Mouse (Mus musculus) MEL-GATA-1-ER (cell line): ENCODE measurements around the gene Kcnma1.

ENCODE experiments used
- DNase-seq: peaks from one replicate; pipeline ENCODE4 v3.0.0-alpha.2; 2012; ENCODE audit warnings: low read depth; ENCODE audit errors: extremely low read depth

Gene Kcnma1

GRCm38 (mm10) chr14:23531735-23532525 lies 482.4 kb downstream of the Kcnma1 start:
- no peak for DNase-seq

GRCm38 (mm10) chr14:23529720-23530119 lies 484.6 kb downstream of the Kcnma1 start:
- peak; percentile 2 for DNase-seq

- no peak for DNase-seq
These were observed 485.1 kb downstream of the Kcnma1 start for GRCm38 (mm10) chr14:23529229-23529628.

- no peak for DNase-seq
These were observed 488.4 kb downstream of the Kcnma1 start for GRCm38 (mm10) chr14:23525910-23526309.

- DNase-seq: no peak
These were observed 490.3 kb downstream of the Kcnma1 start for GRCm38 (mm10) chr14:23523825-23524491.

- DNase-seq: no peak
These were observed 491.6 kb downstream of the Kcnma1 start for GRCm38 (mm10) chr14:23522606-23523159.

GRCm38 (mm10) chr14:23521080-23521684 lies 493.1 kb downstream of the Kcnma1 start:
- DNase-seq: no peak

- no peak for DNase-seq
These were observed 496.9 kb downstream of the Kcnma1 start for GRCm38 (mm10) chr14:23517374-23517773.

GRCm38 (mm10) chr14:23509792-23510191 lies 504.5 kb downstream of the Kcnma1 start:
- DNase-seq: no peak

- no peak for DNase-seq
These were observed 512.0 kb downstream of the Kcnma1 start for GRCm38 (mm10) chr14:23502236-23502790.

- no peak for DNase-seq
These were observed 517.5 kb downstream of the Kcnma1 start for GRCm38 (mm10) chr14:23496801-23497200.

- DNase-seq: no peak
These were observed 518.0 kb downstream of the Kcnma1 start for GRCm38 (mm10) chr14:23496236-23496740.

- no peak for DNase-seq
These were observed 519.8 kb downstream of the Kcnma1 start for GRCm38 (mm10) chr14:23494496-23494800.

- DNase-seq: no peak
These were observed 520.4 kb downstream of the Kcnma1 start for GRCm38 (mm10) chr14:23493750-23494495.

GRCm38 (mm10) chr14:23492581-23493360 lies 521.5 kb downstream of the Kcnma1 start:
- no peak for DNase-seq

GRCm38 (mm10) chr14:23491359-23491758 lies 522.9 kb downstream of the Kcnma1 start:
- DNase-seq: no peak

GRCm38 (mm10) chr14:23486687-23487086 lies 527.6 kb downstream of the Kcnma1 start:
- DNase-seq: no peak

- no peak for DNase-seq
These were observed 528.3 kb downstream of the Kcnma1 start for GRCm38 (mm10) chr14:23485802-23486500.

GRCm38 (mm10) chr14:23475129-23475528 lies 539.2 kb downstream of the Kcnma1 start:
- DNase-seq: no peak

GRCm38 (mm10) chr14:23470071-23470470 lies 544.2 kb downstream of the Kcnma1 start:
- DNase-seq: no peak
